Mouse (Mus musculus): ENCODE results near the gene Ddit4. TPM values are rescaled to one million over a fixed set of nuclear protein-coding genes. Genes with fewer than 3 reads are reported as not detected.

Ddit4 gene
- polyA plus RNA-seq, 1 experiment from 2014 or later = 66.3 TPM

Other genes with a start within 250 kb of the Ddit4 start
- 78.4 and 79.3 TPM in 2 replicates for gene Micu1, start 249.4 kb downstream of the Ddit4 start, polyA plus RNA-seq (2015; fragmentation: Nextera tagmentation; extraction: Ambion mirVana)
- gene Dnajb12, start 72.3 kb downstream of the Ddit4 start, polyA plus RNA-seq (2015; fragmentation: Nextera tagmentation; extraction: Ambion mirVana) = 18.5 and 19.1 TPM in 2 replicates
- 54.0 and 54.5 TPM in 2 replicates for gene Ascc1, start 51.0 kb upstream of the Ddit4 start, polyA plus RNA-seq (2015; fragmentation: Nextera tagmentation; extraction: Ambion mirVana)
- gene Anapc16, start 51.3 kb upstream of the Ddit4 start, polyA plus RNA-seq (2015; fragmentation: Nextera tagmentation; extraction: Ambion mirVana) = 98.9 and 104 TPM in 2 replicates
- 115 and 129 TPM in 2 replicates for gene Spock2, start 154.4 kb upstream of the Ddit4 start, polyA plus RNA-seq (2015; fragmentation: Nextera tagmentation; extraction: Ambion mirVana)